Mouse (Mus musculus) megakaryocyte, embryonic 14.5 days (primary cell): ENCODE results near the gene Mapkap1.

Experiments used
- FLI1 ChIP-seq: IDR thresholded peaks from 2 replicates; pipeline ENCODE4 v1.6.1; 2012; ENCODE audit warnings: low read length, inconsistent platforms, mixed read lengths
- GATA1 ChIP-seq: IDR thresholded peaks from 3 replicates; pipeline ENCODE4 v1.6.1; 2012; ENCODE audit warnings: mixed read lengths, low read length, inconsistent platforms, borderline replicate concordance

GRCm38 (mm10) chr2:34605040-34605439 is 198.5 kb downstream of the Mapkap1 start:
- TF ChIP-seq GATA1 = no peak
- TF ChIP-seq FLI1 = no peak
